ENCODE assay signal across 10 mouse cellular contexts in the genomic region with DNA sequence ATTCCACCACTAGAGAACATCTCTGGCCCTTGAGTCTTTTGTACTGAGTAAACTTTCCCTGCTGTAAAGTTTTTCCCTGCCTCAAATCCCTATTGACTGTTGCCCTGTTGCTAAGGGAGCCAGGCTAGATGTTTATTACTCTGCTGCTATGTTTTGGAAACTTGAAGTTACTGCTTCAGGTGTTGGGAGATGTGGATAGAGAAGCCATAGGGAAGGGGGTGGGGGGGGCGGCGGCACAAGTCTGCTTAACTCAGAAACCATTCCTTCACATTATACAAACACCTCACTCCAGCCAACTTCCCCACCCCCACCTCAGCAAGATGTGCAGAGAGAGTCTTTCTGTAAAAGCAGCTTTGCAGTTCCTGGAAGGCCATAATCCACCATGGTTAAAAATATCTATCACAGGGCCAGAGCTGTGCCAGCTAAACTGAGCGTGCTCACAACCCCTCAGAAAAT. TPM values are rescaled to one million over a fixed set of nuclear protein-coding genes. Genes with fewer than 3 reads are reported as not detected.
DNase-seq lines count a peak whose midpoint lies in the region; ATAC-seq and TF ChIP-seq lines count a peak whose summit lies in the region.
"Had no signal": no experiment of that assay in that cellular context is flagged by ENCODE, and none has a peak within 500 bp of the region (broad histone marks: within the 10 kb centered on the region; RNA-seq: fewer than 3 reads in every experiment).

No protein-coding gene starts in this region.

- no peak overlapping the region for H3K9ac ChIP-seq in lung, embryonic 16.5 days (ENCODE audit: low read length)

- peaks cover 16% of the 10 kb centered on the region for H3K36me3 ChIP-seq in lung, embryonic 16.5 days (ENCODE audit: control insufficient read depth, insufficient read depth, low read length)

- H3K4me1 ChIP-seq in lung, embryonic 16.5 days (replicated peaks; ENCODE audit: control insufficient read depth, insufficient read depth, low read length) = peaks cover 24% of the 10 kb centered on the region
- H3K4me1 ChIP-seq in lung, adult 2 months (ENCODE audit: control insufficient read depth, insufficient read depth, low read length) = peaks cover 7% of the 10 kb centered on the region

- DNase-seq in frontal cortex, postnatal 25 days (ENCODE audit: low spot score in 2 of 2) = no peak
- no peak for DNase-seq in lung, adult 2 months
- peak; percentile 23 for DNase-seq in heart, postnatal 4 days
- peak; percentile 70 for DNase-seq in skeletal muscle tissue, adult 2 months (ENCODE audit: low read depth, low spot score)
- DNase-seq in thymus, postnatal 25 days = no peak

- H3K27me3 ChIP-seq in lung, embryonic 16.5 days (ENCODE audit: control insufficient read depth, insufficient read depth, low read depth, low read length) = no peaks in the 10 kb centered on the region

- no peaks in the 10 kb centered on the region for H3K9me3 ChIP-seq in lung, embryonic 16.5 days (ENCODE audit: control insufficient read depth, low read length)

- TF ChIP-seq CTCF in lung, adult 2 months (IDR thresholded peaks at IDR 0.05; ENCODE audit: insufficient read depth, low read length) = no peak

- peak; percentile 66 for ATAC-seq in frontal cortex, adult (ENCODE audit: low TSS enrichment)
- ATAC-seq in lung, embryonic 16.5 days (ENCODE audit: low read depth) = peak; percentile 52
- ATAC-seq in granulocyte monocyte progenitor cell, adult 5-6 weeks (replicated peaks; ENCODE audit: poor library complexity, severe bottlenecking) = no peak

- H3K4me3 ChIP-seq in lung, embryonic 16.5 days (ENCODE audit: low read length) = no peak overlapping the region
- H3K4me3 ChIP-seq in lung, adult 2 months (replicated peaks; ENCODE audit: extremely low read depth, low read depth, low read length) = no peak overlapping the region

- peak overlapping the region; percentile 99 for H3K27ac ChIP-seq in lung, embryonic 16.5 days (ENCODE audit: low read length)
- H3K27ac ChIP-seq: macrophage had no signal

- H3K4me2 ChIP-seq in lung, embryonic 16.5 days (ENCODE audit: low read depth, low read length) = no peak overlapping the region

- 17% methylated on average over 3 of the region's 3 CpGs for WGBS in lung, embryonic 16.5 days
- 49% methylated on average over 3 of the region's 3 CpGs for WGBS in lung, adult 2 months

- no peak for TF ChIP-seq POLR2A in lung, adult 2 months (IDR thresholded peaks at IDR 0.05; ENCODE audit: borderline replicate concordance, extremely low read depth, low read depth, low read length)

RNA-seq across cellular contexts. Expression of gene Atp5g2, which starts 14.2 kb away (rescaled TPM):
- 73.6 and 76.2 TPM in 2 replicates for polyA plus RNA-seq in lung, embryonic 16.5 days (2015; fragmentation: Nextera tagmentation; extraction: Ambion mirVana)
- 250 and 262 TPM in 2 replicates for polyA plus RNA-seq in lung, adult 2 months (2012; rRNA removed)
- total RNA-seq in heart, postnatal 4 days (2021) = 10 to 100 TPM; 34.9 to 35.2 TPM
- total RNA-seq in granulocyte monocyte progenitor cell, adult 5-6 weeks (2014; fragmentation: Nextera tagmentation) = 69.8 and 122 TPM in 2 replicates
- 83.4 and 95.4 TPM in 2 replicates for total RNA-seq in granulocyte monocyte progenitor cell, adult 5-6 weeks (2017)

RNA-seq across cellular contexts. Expression of gene Atf7, which starts 32.7 kb away (rescaled TPM):
- 43.5 and 50.0 TPM in 2 replicates for polyA plus RNA-seq in lung, embryonic 16.5 days (2015; fragmentation: Nextera tagmentation; extraction: Ambion mirVana)
- 90.4 and 119 TPM in 2 replicates for polyA plus RNA-seq in lung, adult 2 months (2012; rRNA removed)
- 10 to 100 TPM; 68.7 to 69.2 TPM for total RNA-seq in heart, postnatal 4 days (2021)
- 124 and 212 TPM in 2 replicates for total RNA-seq in granulocyte monocyte progenitor cell, adult 5-6 weeks (2014; fragmentation: Nextera tagmentation)
- total RNA-seq in granulocyte monocyte progenitor cell, adult 5-6 weeks (2017) = 43.1 and 60.2 TPM in 2 replicates

RNA-seq across cellular contexts. Expression of gene Gm28047, which starts 33.1 kb away (rescaled TPM):
- polyA plus RNA-seq in lung, embryonic 16.5 days (2015; fragmentation: Nextera tagmentation; extraction: Ambion mirVana) = not detected in 2 replicates
- 0.11 and 0.22 TPM in 2 replicates for polyA plus RNA-seq in lung, adult 2 months (2012; rRNA removed)
- total RNA-seq in heart, postnatal 4 days (2021) = 1 to 10 TPM in 1 of 2 experiments, not detected in 1; 1.9 TPM
- total RNA-seq in granulocyte monocyte progenitor cell, adult 5-6 weeks (2014; fragmentation: Nextera tagmentation) = not detected in 2 replicates
- total RNA-seq in granulocyte monocyte progenitor cell, adult 5-6 weeks (2017) = not detected in 2 replicates
- polyA plus RNA-seq: C2C12 had no signal

Comparison
In these comparisons a context has a peak if more than half of its experiments do, and no peak if none do; other contexts are left out.
1. DNase-seq: peak in heart, postnatal 4 days (single experiment) and skeletal muscle tissue, adult 2 months (single experiment); none in frontal cortex, postnatal 25 days (0 of 2), lung, adult 2 months (single experiment) and thymus, postnatal 25 days (single experiment).